ENCODE assay signal across 25 mouse cellular contexts in the genomic region with DNA sequence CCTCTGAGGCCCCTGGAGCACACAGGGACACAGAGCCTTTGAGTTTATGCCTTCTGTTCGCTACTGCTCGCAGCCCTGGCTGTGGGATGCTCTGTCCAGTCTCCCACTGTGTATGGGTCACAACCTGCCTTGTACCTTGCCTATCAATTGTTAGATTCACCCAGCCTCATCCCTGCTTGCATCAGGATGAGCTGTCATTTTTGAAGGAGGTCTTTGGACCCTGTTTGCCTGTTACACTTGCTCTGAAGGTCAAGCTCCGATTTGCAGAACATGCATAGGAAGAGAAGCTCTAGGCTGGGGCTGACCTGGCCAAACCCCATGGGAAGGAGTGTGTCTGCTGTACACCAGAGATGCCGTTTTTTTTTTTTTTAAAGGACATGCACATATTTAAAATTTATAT.
"Had no signal": no experiment of that assay in that cellular context is flagged by ENCODE, and none has a peak within 500 bp of the region (broad histone marks: within the 10 kb centered on the region; RNA-seq: fewer than 3 reads in every experiment).

No protein-coding gene starts in this region.

- H3K9ac ChIP-seq: heart, embryonic 13.5 days; heart, embryonic 15.5 days; hindbrain, embryonic 13.5 days; hindbrain, embryonic 15.5 days; kidney, embryonic 15.5 days; limb, embryonic 13.5 days; limb, embryonic 15.5 days had no signal

- ATAC-seq: hindbrain, postnatal 0 days; intestine, embryonic 16.5 days had no signal

- H3K27me3 ChIP-seq: heart, embryonic 13.5 days; heart, embryonic 15.5 days; hindbrain, embryonic 13.5 days; hindbrain, embryonic 15.5 days; kidney, embryonic 15.5 days; limb, embryonic 13.5 days; limb, embryonic 15.5 days had no signal

- DNase-seq: gastrocnemius, postnatal 14 days; gastrocnemius, postnatal 36 days; heart, adult 11 months; heart, adult 2 months; heart, postnatal 14 days; heart, postnatal 36 days; kidney, adult 11 months; kidney, adult 2 months; kidney, adult 9 months; kidney, postnatal 14 days; kidney, postnatal 36 days; layer of hippocampus, adult 9-11 months; layer of hippocampus, postnatal 36 days; left cerebral cortex, postnatal 4 days had no signal

- H3K4me2 ChIP-seq: heart, embryonic 11.5 days; heart, embryonic 13.5 days; heart, embryonic 15.5 days; hindbrain, embryonic 13.5 days; hindbrain, embryonic 15.5 days; kidney, embryonic 15.5 days; limb, embryonic 13.5 days; limb, embryonic 15.5 days had no signal

- H3K4me3 ChIP-seq: heart, adult 2 months; heart, embryonic 13.5 days; heart, embryonic 15.5 days; hindbrain, embryonic 13.5 days; hindbrain, embryonic 15.5 days; kidney, embryonic 15.5 days; limb, embryonic 13.5 days; limb, embryonic 15.5 days had no signal

- H3K9me3 ChIP-seq: heart, embryonic 13.5 days; heart, embryonic 15.5 days; hindbrain, embryonic 13.5 days; hindbrain, embryonic 15.5 days; kidney, embryonic 15.5 days; limb, embryonic 13.5 days; limb, embryonic 15.5 days had no signal

- H3K27ac ChIP-seq: heart, adult 2 months; heart, embryonic 13.5 days; heart, embryonic 15.5 days; hindbrain, embryonic 13.5 days; hindbrain, embryonic 15.5 days; hindbrain, postnatal 0 days; kidney, embryonic 15.5 days; kidney, postnatal 0 days; limb, embryonic 13.5 days; limb, embryonic 15.5 days had no signal
